Mouse (Mus musculus) E14TG2a.4 (cell line): Measurements from ENCODE around the gene 2900026A02Rik.

Experiments
- CTCF ChIP-seq: conservative IDR thresholded peaks from 2 replicates; pipeline ENCODE4 v1.5.1; 2014; ENCODE audit warnings: low read length
- POU5F1 ChIP-seq: IDR thresholded peaks from 2 replicates; pipeline ENCODE4 v1.6.1; 2014; ENCODE audit warnings: low read length, borderline replicate concordance

DNA sequence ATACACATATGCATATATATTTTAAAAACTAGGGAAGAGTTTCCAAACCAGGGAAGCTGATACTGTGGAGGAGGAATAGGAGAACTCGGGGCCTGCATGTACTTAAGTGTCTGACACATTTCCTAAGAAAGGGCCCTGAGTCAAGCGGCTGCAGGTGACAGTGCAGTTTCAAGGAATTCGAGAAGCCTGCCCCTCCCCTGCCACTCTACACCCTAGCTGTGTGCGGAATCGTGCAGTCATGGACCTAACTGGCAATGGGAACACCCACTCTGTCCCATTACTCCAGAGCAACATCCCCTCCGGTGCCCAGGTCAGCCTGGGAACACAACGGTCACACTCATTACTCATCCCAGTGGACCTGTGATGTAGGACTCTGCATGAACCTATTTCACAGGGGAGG is 114.4 kb downstream of the 2900026A02Rik start:
- TF ChIP-seq CTCF (no peak), POU5F1 (no peak)
